Mouse (Mus musculus) liver, adult 2 months (tissue): ENCODE measurements around the gene Dusp16. TPM values are rescaled to one million over a fixed set of nuclear protein-coding genes. Genes with fewer than 3 reads are reported as not detected.

ENCODE experiments used
- DNase-seq: peaks from one replicate; pipeline ENCODE4 v3.0.0-alpha.2; 2011; ENCODE audit warnings: low read depth, low spot score; ENCODE audit errors: extremely low read depth
- H3K27ac ChIP-seq: fragments of 200-500 bp; replicated peaks from 2 replicates; pipeline ENCODE4 v1.5.1; 2012; ENCODE audit warnings: low read depth, mild to moderate bottlenecking, control low read depth, inconsistent platforms, low read length; ENCODE audit not compliant: insufficient read depth
- H3K27me3 ChIP-seq: fragments of 200-500 bp; 2 replicates; pipeline ENCODE4 v1.6.1; 2012; ENCODE audit warnings: mild to moderate bottlenecking, moderate library complexity, low read length, inconsistent platforms; ENCODE audit not compliant: control insufficient read depth, insufficient read depth
- H3K36me3 ChIP-seq: fragments of 200-500 bp; 2 replicates; pipeline ENCODE4 v1.6.1; 2012; ENCODE audit warnings: low read length, inconsistent platforms; ENCODE audit not compliant: control insufficient read depth, insufficient read depth
- H3K4me1 ChIP-seq: fragments of 200-500 bp; 2 replicates; pipeline ENCODE4 v1.6.1; 2011; ENCODE audit warnings: low read length; ENCODE audit not compliant: control insufficient read depth, insufficient read depth
- H3K4me3 ChIP-seq: fragments of 200-500 bp; 2 replicates; pipeline ENCODE4 v1.5.1; 2011; ENCODE audit warnings: low read depth, mild to moderate bottlenecking, control low read depth, low read length, moderate library complexity; ENCODE audit not compliant: insufficient read depth
- H3K79me2 ChIP-seq: fragments of 200-500 bp; 2 replicates; pipeline ENCODE4 v1.6.1; 2012; ENCODE audit warnings: inconsistent platforms, mild to moderate bottlenecking, low read length, moderate library complexity; ENCODE audit not compliant: control insufficient read depth, insufficient read depth
- H3K9ac ChIP-seq: fragments of 200-500 bp; 2 replicates; pipeline ENCODE4 v1.6.1; 2012; ENCODE audit warnings: low read depth, mild to moderate bottlenecking, control low read depth, inconsistent platforms, low read length
- CTCF ChIP-seq: fragments of 200-500 bp; IDR thresholded peaks from 2 replicates; pipeline ENCODE4 v1.5.1; 2011; ENCODE audit warnings: low read depth, low read length, control low read depth
- POLR2A ChIP-seq: fragments of 200-500 bp; IDR thresholded peaks from 2 replicates; pipeline ENCODE4 v1.6.1; 2011; ENCODE audit warnings: low read length, control low read depth; ENCODE audit not compliant: insufficient read depth; ENCODE audit errors: extremely low read depth
- whole genome bisulfite sequencing: fragments of 180-500 bp; shearing (Covaris S2); methylation state at CpG from one replicate; pipeline ENCODE4 v1.1.7; 2018; 5-methylcytosine and 5-hydroxymethylcytosine counted together
- polyA plus RNA-seq: library from polyadenylated mRNA; depleted of rRNA; stranded (reverse); fragments of >200 nt; gene quantifications from 2 replicates; pipeline ENCODE4 v1.2.3, GENCODE M21; 2012; rRNA removed
- total RNA-seq: library from RNA; depleted of rRNA; stranded (reverse); fragments of >200 nt; gene quantifications from 2 replicates; pipeline ENCODE4 v1.2.3, GENCODE M21; 2014; rRNA removed

The Dusp16 gene
- 19.7 and 21.1 TPM in 2 replicates for total RNA-seq
- 17.4 and 20.0 TPM in 2 replicates for polyA plus RNA-seq

DNA sequence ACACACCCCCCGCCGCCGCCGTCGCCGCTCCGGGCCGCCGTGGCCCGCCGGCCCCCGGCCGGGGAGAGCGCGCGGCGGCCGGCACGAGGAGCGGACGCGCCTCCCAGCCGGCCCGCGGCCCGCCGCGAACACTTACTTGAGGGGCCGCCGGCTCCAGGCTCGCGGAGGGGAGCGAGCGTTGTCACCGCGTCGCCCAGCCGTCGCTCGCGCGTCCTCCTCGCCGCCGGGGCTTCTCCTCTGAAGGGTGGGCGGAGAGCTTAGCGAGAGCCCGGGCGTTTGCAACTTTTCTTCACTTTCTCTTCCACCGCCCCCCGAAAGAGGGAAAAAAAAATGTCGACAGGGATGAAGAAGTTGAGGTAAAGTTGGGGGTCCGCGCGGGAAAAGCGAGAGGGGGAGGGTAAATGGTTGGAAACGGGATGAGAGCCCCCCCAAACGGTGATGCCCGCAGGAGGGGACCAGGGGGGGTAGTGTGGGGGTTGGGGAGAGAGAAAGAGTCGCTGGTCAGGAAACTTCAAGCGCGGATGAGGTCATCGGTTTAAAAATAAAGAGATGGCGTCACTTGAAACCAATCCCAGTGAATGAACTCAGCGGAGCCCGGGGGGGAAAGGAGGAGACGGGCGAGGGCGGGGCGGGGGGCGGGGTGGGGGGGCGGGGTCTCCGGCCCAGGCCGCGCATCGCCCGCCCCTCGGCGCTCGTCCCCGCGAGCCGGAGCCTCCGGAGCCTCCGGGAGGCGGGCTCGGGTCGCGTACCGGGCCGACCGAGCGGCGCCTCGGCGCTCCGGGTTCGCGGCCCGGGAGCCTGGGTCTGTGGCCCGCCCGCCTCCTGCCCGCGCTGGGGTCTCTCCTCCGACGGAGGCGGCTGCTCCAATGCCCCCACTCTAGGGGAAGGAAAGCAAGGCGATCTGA is at the start of gene Dusp16:
TSS of gene Dusp16 (minus strand) at position 485 of the 905 bp plus-strand sequence.
- 2% methylated on average over 107 of the region's 108 CpGs for WGBS
- TF ChIP-seq POLR2A (0 out of 2 replicates have a peak, but pooled peaks have one; percentile 31), CTCF (no peak)
- peak; percentile 91 for DNase-seq

DNA sequence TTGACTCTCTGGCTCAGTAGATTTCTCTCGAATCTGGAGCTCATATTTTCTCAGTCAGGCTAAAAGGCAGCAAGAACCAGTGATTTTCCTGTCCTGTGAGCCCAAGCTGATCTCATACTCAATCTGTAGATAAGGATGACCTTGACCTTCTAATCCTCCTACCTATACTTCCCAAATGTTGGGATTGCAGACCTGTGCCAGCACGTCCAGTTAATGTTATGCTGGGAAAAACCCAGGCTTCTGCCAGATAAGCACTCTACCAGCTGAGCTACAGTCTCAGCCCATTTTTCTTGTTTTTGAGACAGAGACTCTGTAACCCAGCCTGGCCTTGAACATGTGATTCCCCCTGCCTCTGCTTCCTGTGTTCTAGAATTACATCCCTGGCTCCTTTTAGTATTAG is 47.9 kb upstream of the Dusp16 start:
- H3K27ac ChIP-seq, result no peak overlapping the region
- H3K4me3 ChIP-seq, result no peak overlapping the region
- peaks cover 11% of the 10 kb centered on the region; the same call in 1 of the 2 replicates for H3K36me3 ChIP-seq
- no peak for DNase-seq
- WGBS, result 44% methylated on average over 2 of the region's 2 CpGs
- peaks cover 15% of the 10 kb centered on the region; the same call in 1 of the 2 replicates for H3K79me2 ChIP-seq
- TF ChIP-seq CTCF, result no peak
- no peak for TF ChIP-seq POLR2A
- H3K27me3 ChIP-seq, result no peaks in the 10 kb centered on the region
- H3K4me1 ChIP-seq, result no peaks in the 10 kb centered on the region; the same call in 1 of the 2 replicates
- no peak overlapping the region for H3K9ac ChIP-seq

More for the DNA sequence above, at the start of gene Dusp16:
- H3K79me2 ChIP-seq, result peaks cover 6% of the 10 kb centered on the region; the same call in 1 of the 2 replicates
- peak within 1 kb of the TSS; percentile 100 for H3K9ac ChIP-seq
- peaks cover 4% of the 10 kb centered on the region for H3K36me3 ChIP-seq
- H3K27me3 ChIP-seq, result no peaks in the 10 kb centered on the region
- peaks cover 8% of the 10 kb centered on the region; the same call in 1 of the 2 replicates for H3K4me1 ChIP-seq
- H3K27ac ChIP-seq, result peak within 1 kb of the TSS; percentile 98
- peak within 1 kb of the TSS; percentile 96 for H3K4me3 ChIP-seq

DNA sequence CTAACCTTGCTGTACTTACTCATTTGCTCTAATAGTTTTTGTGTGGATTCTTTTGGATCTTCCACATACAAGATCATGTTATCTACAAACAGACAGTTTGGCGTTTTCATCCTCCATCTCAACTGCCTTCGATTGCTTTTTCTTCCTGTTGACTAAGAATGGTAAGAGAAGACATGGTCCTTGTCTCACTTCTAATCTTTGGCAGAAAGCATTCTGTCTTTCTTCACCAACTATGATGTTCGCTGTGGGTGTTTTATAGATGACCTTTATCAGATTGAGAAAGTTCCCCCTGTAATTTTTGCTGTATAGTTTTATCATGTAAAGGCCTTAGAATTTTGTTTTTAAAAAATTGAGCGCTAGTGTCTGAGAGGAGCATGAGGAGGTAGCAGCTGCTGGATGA is 45.7 kb upstream of the Dusp16 start:
- no peaks in the 10 kb centered on the region for H3K27me3 ChIP-seq
- no peaks in the 10 kb centered on the region; the same call in 1 of the 2 replicates for H3K4me1 ChIP-seq
- peaks cover 20% of the 10 kb centered on the region; the same call in 1 of the 2 replicates for H3K79me2 ChIP-seq
- H3K36me3 ChIP-seq, result peaks cover 10% of the 10 kb centered on the region; the same call in 1 of the 2 replicates
- no peak overlapping the region for H3K27ac ChIP-seq
- no peak overlapping the region for H3K9ac ChIP-seq
- 89% methylated on average over 4 of the region's 4 CpGs for WGBS
- no peak overlapping the region for H3K4me3 ChIP-seq
- TF ChIP-seq CTCF (no peak), POLR2A (no peak)
- no peak for DNase-seq

DNA sequence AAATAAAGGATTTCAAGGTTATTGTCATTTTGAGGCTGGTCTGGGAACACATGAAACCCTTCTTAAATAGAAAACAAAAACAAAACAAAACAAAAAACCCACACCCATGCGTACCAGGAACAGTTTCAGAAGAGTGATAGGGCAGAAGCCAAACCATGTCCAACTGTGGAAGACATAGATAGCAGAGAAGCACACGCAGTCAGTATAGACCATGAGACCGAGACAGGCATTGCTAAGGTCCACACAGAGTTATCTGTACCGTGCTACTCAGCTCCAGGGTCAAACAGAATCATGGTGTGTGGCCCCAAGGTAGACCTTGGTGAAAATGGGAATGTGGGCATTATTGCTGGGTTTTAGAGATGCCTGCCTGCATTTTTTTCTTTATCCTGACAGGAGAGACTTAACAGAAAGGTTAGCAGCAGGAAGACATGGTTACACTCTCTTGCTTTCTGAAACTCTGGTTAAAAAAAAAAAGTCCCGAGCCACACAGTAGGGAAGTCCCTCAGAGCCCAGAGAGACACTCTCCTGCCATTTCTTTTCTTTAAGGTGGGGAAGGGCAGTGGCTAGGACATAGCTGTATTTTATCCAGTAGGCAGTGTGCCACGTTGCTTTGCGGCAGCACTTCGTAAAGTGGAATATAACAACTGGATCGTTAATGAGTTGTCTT is 42.3 kb upstream of the Dusp16 start:
- Histone ChIP-seq H3K27ac (no peak overlapping the region), H3K4me1 (peaks cover 3% of the 10 kb centered on the region; the same call in 1 of the 2 replicates), H3K27me3 (no peaks in the 10 kb centered on the region), H3K79me2 (peaks cover 20% of the 10 kb centered on the region; the same call in 1 of the 2 replicates), H3K4me3 (no peak overlapping the region), H3K36me3 (peaks cover 6% of the 10 kb centered on the region; the same call in 1 of the 2 replicates), H3K9ac (no peak overlapping the region)
- DNase-seq, result no peak
- TF ChIP-seq CTCF (no peak), POLR2A (no peak)
- WGBS, result 88% methylated on average over 9 of the region's 9 CpGs

DNA sequence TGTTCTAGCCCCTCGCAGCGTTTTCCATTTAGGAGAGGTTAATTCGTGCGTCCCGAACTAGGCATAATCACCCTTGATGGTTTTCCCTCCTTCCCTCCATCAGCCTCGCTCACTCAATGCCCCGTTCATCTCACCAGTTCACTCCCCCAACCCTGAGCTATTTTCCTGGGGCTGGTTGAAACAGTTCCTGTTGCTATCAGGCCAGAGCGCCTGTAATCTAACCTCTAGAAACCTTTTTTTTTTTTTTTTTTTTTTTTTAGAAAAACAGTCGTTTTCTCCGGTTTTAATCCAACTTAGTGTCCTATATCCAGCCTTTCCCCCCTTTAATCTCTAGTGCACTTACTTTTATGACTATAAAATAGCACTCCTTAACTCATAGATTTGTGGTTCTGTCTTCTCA is 38.4 kb upstream of the Dusp16 start:
- under 1% methylated on average over 10 of the region's 10 CpGs for WGBS
- Histone ChIP-seq H3K9ac (peak overlapping the region; percentile 86), H3K27me3 (no peaks in the 10 kb centered on the region), H3K4me1 (peaks cover 6% of the 10 kb centered on the region; the same call in 1 of the 2 replicates), H3K79me2 (peaks cover 9% of the 10 kb centered on the region; the same call in 1 of the 2 replicates), H3K27ac (peak overlapping the region; percentile 86), H3K36me3 (no peaks in the 10 kb centered on the region; the same call in 1 of the 2 replicates), H3K4me3 (peak overlapping the region; percentile 72)
- DNase-seq, result peak; percentile 18
- TF ChIP-seq CTCF (no peak), POLR2A (no peak)
